Mouse (Mus musculus): Measurements from ENCODE around the gene Hcst.

Hcst gene

GRCm38 (mm10) chr7:30431793-30432192 is 12.1 kb upstream of the Hcst start:
- peak; percentile 93 for DNase-seq

- DNase-seq, result no peak
Measured at GRCm38 (mm10) chr7:30430191-30430590, 10.5 kb upstream of the Hcst start.

- DNase-seq, result no peak
Measured at GRCm38 (mm10) chr7:30429327-30429726, 9.7 kb upstream of the Hcst start.

GRCm38 (mm10) chr7:30423071-30423641 is 3.5 kb upstream of the Hcst start:
- DNase-seq, result peak; percentile 83

GRCm38 (mm10) chr7:30422560-30422959 is 2.9 kb upstream of the Hcst start:
- no peak for DNase-seq

- peak; percentile 96 for DNase-seq
Measured at GRCm38 (mm10) chr7:30421890-30422435, 2.3 kb upstream of the Hcst start.

GRCm38 (mm10) chr7:30421175-30421889 is 1.7 kb upstream of the Hcst start, which contains the start of gene Nfkbid:
Nfkbid (plus strand) TSS chr7:30421732.
- DNase-seq, result peak; percentile 67

GRCm38 (mm10) chr7:30420673-30421072 is 1.0 kb upstream of the Hcst start:
- no peak for DNase-seq

- DNase-seq, result no peak
Measured at GRCm38 (mm10) chr7:30417856-30418255, 1.8 kb downstream of the Hcst start.

- DNase-seq, result no peak
Measured at GRCm38 (mm10) chr7:30413596-30413995, 6.1 kb downstream of the Hcst start, which contains the start of gene Tyrobp. Tyrobp (plus strand) TSS chr7:30413760.

GRCm38 (mm10) chr7:30412735-30413147 is 6.9 kb downstream of the Hcst start:
- no peak for DNase-seq

GRCm38 (mm10) chr7:30411023-30411422 is 8.6 kb downstream of the Hcst start:
- no peak for DNase-seq

- no peak for DNase-seq
Measured at GRCm38 (mm10) chr7:30409789-30410188, 9.9 kb downstream of the Hcst start.

- no peak for DNase-seq
Measured at GRCm38 (mm10) chr7:30408639-30409038, 11.0 kb downstream of the Hcst start.

GRCm38 (mm10) chr7:30402343-30402742 is 17.3 kb downstream of the Hcst start:
- no peak for DNase-seq

- no peak for DNase-seq
Measured at GRCm38 (mm10) chr7:30399671-30400070, 20.0 kb downstream of the Hcst start.

- DNase-seq, result no peak
Measured at GRCm38 (mm10) chr7:30394871-30395270, 24.8 kb downstream of the Hcst start.

GRCm38 (mm10) chr7:30394379-30394778 is 25.3 kb downstream of the Hcst start:
- no peak for DNase-seq

GRCm38 (mm10) chr7:30393631-30394030 is 26.0 kb downstream of the Hcst start:
- DNase-seq, result no peak

- DNase-seq, result no peak
Measured at GRCm38 (mm10) chr7:30392746-30393520, 26.7 kb downstream of the Hcst start.

GRCm38 (mm10) chr7:30384106-30384505 is 35.5 kb downstream of the Hcst start:
- no peak for DNase-seq

GRCm38 (mm10) chr7:30380061-30380460 is 39.6 kb downstream of the Hcst start:
- no peak for DNase-seq

GRCm38 (mm10) chr7:30373501-30373962 is 46.1 kb downstream of the Hcst start:
- peak; percentile 97 for DNase-seq

All from right cerebral cortex, adult 18-20 months (tissue).